Mouse (Mus musculus) testis, adult 2 months (tissue): ENCODE data around the gene Zbtb22.

Experiments
- CTCF ChIP-seq: fragments of 200-500 bp; IDR thresholded peaks from 2 replicates; pipeline ENCODE4 v1.5.1; 2012; ENCODE audit warnings: low read depth, mild to moderate bottlenecking, inconsistent platforms, low read length, moderate library complexity; ENCODE audit not compliant: control insufficient read depth, insufficient read depth, insufficient replicate concordance
- POLR2A ChIP-seq: fragments of 200-500 bp; IDR thresholded peaks from 2 replicates; pipeline ENCODE4 v1.6.1; 2012; ENCODE audit warnings: low read depth, mild to moderate bottlenecking, inconsistent platforms, low read length, moderate library complexity; ENCODE audit not compliant: control insufficient read depth

GRCm38 (mm10) chr17:33950131-33950625 lies 34.5 kb downstream of the Zbtb22 start:
- TF ChIP-seq CTCF = no peak
- no peak for TF ChIP-seq POLR2A
